ENCODE assay signal across 9 mouse cellular contexts in genomic region chr3:109062989-109063388, GRCm38 (mm10). TPM values are rescaled to one million over a fixed set of nuclear protein-coding genes. Genes with fewer than 3 reads are reported as not detected.
DNase-seq lines count a peak whose midpoint lies in the region; ATAC-seq and TF ChIP-seq lines count a peak whose summit lies in the region.
"Had no signal": no experiment of that assay in that cellular context is flagged by ENCODE, and none has a peak within 500 bp of the region (broad histone marks: within the 10 kb centered on the region; RNA-seq: fewer than 3 reads in every experiment).

No protein-coding gene starts in this region.

- H3K4me3 ChIP-seq in neural tube, embryonic 13.5 days = no peak overlapping the region
- no peak overlapping the region for H3K4me3 ChIP-seq in neural tube, embryonic 15.5 days (replicated peaks)

- 0 out of 2 replicates have a peak, but pooled peaks have one; percentile 62 for ATAC-seq in frontal cortex, adult (ENCODE audit: low TSS enrichment)
- ATAC-seq in neural tube, embryonic 13.5 days (ENCODE audit: low read depth) = peak; percentile 32; the same call in 1 of the 2 replicates
- no peak for ATAC-seq in neural tube, embryonic 15.5 days (ENCODE audit: low FRiP score)
- 0 out of 2 replicates have a peak, but pooled peaks have one; percentile 52 for ATAC-seq in erythroid progenitor cell, adult 5-6 weeks (replicated peaks; ENCODE audit: low FRiP score, poor library complexity, severe bottlenecking)

- TF ChIP-seq POLR2A in brain, embryonic 14.5 days (IDR thresholded peaks at IDR 0.05; ENCODE audit: borderline replicate concordance, extremely low read depth, insufficient read depth, insufficient read length, poor library complexity, severe bottlenecking) = no peak

- no peaks in the 10 kb centered on the region for H3K4me1 ChIP-seq in neural tube, embryonic 13.5 days (replicated peaks)
- H3K4me1 ChIP-seq in neural tube, embryonic 15.5 days = no peaks in the 10 kb centered on the region

- H3K9ac ChIP-seq in neural tube, embryonic 13.5 days = no peak overlapping the region
- H3K9ac ChIP-seq in neural tube, embryonic 15.5 days (replicated peaks) = no peak overlapping the region

- 2% methylated on average over 6 of the region's 6 CpGs for WGBS in neural tube, embryonic 13.5 days
- WGBS in neural tube, embryonic 15.5 days = 3% methylated on average over 6 of the region's 6 CpGs

- peak; percentile 69; the same call in 1 of the 2 replicates for TF ChIP-seq CTCF in brain, embryonic 14.5 days (IDR thresholded peaks at IDR 0.05; ENCODE audit: borderline replicate concordance, extremely low read depth, insufficient read depth, insufficient read length)

- no peaks in the 10 kb centered on the region for H3K36me3 ChIP-seq in neural tube, embryonic 13.5 days
- H3K36me3 ChIP-seq in neural tube, embryonic 15.5 days = no peaks in the 10 kb centered on the region

- no peaks in the 10 kb centered on the region for H3K27me3 ChIP-seq in neural tube, embryonic 13.5 days
- H3K27me3 ChIP-seq in neural tube, embryonic 15.5 days (replicated peaks) = no peaks in the 10 kb centered on the region

- no peak for DNase-seq in frontal cortex, postnatal 25 days (ENCODE audit: low spot score in 2 of 2)
- DNase-seq in brain, embryonic 14.5 days (ENCODE audit: low read depth) = peak; percentile 85
- DNase-seq in lung, postnatal 10 days = peak; percentile 56
- DNase-seq in thymus, postnatal 14 days = peak; percentile 56

- no peaks in the 10 kb centered on the region for H3K9me3 ChIP-seq in neural tube, embryonic 13.5 days
- no peaks in the 10 kb centered on the region for H3K9me3 ChIP-seq in neural tube, embryonic 15.5 days (replicated peaks)

- no peak overlapping the region for H3K4me2 ChIP-seq in neural tube, embryonic 13.5 days
- no peak overlapping the region for H3K4me2 ChIP-seq in neural tube, embryonic 15.5 days

- no peak overlapping the region for H3K27ac ChIP-seq in neural tube, embryonic 13.5 days (replicated peaks)
- no peak overlapping the region for H3K27ac ChIP-seq in neural tube, embryonic 15.5 days (replicated peaks)

RNA-seq across cellular contexts. Expression of gene Slc25a54, which starts 17.3 kb away (rescaled TPM):
- polyA plus RNA-seq in neural tube, embryonic 13.5 days (2015; fragmentation: Nextera tagmentation; extraction: Ambion mirVana) = not detected in 2 replicates
- polyA plus RNA-seq in neural tube, embryonic 15.5 days (2015; fragmentation: Nextera tagmentation; extraction: Ambion mirVana) = not detected in 2 replicates
- polyA plus RNA-seq in brain, embryonic 14.5 days (2012; rRNA removed) = not detected in 2 replicates
- total RNA-seq in erythroid progenitor cell, adult 5-6 weeks (2015; ENCODE audit: low replicate concordance) = not detected in 2 replicates
- not detected in 2 replicates for total RNA-seq in erythroid progenitor cell, adult 5-6 weeks (2017; ENCODE audit: low replicate concordance)
- total RNA-seq: layer of hippocampus, adult 18-20 months had no signal

RNA-seq across cellular contexts. Expression of gene Fam102b, which starts 35.6 kb away (rescaled TPM):
- 24.4 and 34.6 TPM in 2 replicates for polyA plus RNA-seq in neural tube, embryonic 13.5 days (2015; fragmentation: Nextera tagmentation; extraction: Ambion mirVana)
- polyA plus RNA-seq in neural tube, embryonic 15.5 days (2015; fragmentation: Nextera tagmentation; extraction: Ambion mirVana) = 14.8 and 22.2 TPM in 2 replicates
- polyA plus RNA-seq in brain, embryonic 14.5 days (2012; rRNA removed) = 15.3 and 26.5 TPM in 2 replicates
- total RNA-seq in erythroid progenitor cell, adult 5-6 weeks (2015; ENCODE audit: low replicate concordance) = 5.0 and 8.3 TPM in 2 replicates
- total RNA-seq in erythroid progenitor cell, adult 5-6 weeks (2017; ENCODE audit: low replicate concordance) = 1.7 and 3.3 TPM in 2 replicates

RNA-seq across cellular contexts. Expression of gene Slc25a24, which starts 60.0 kb away (rescaled TPM):
- polyA plus RNA-seq in neural tube, embryonic 13.5 days (2015; fragmentation: Nextera tagmentation; extraction: Ambion mirVana) = 9.2 and 12.1 TPM in 2 replicates
- polyA plus RNA-seq in neural tube, embryonic 15.5 days (2015; fragmentation: Nextera tagmentation; extraction: Ambion mirVana) = 4.4 and 9.8 TPM in 2 replicates
- polyA plus RNA-seq in brain, embryonic 14.5 days (2012; rRNA removed) = 6.0 and 6.9 TPM in 2 replicates
- 29.2 and 34.4 TPM in 2 replicates for total RNA-seq in erythroid progenitor cell, adult 5-6 weeks (2015; ENCODE audit: low replicate concordance)
- 33.4 and 46.1 TPM in 2 replicates for total RNA-seq in erythroid progenitor cell, adult 5-6 weeks (2017; ENCODE audit: low replicate concordance)

Comparison
In these comparisons a context has a peak if more than half of its experiments do, and no peak if none do; other contexts are left out.
1. DNase-seq: peak in brain, embryonic 14.5 days (single experiment), lung, postnatal 10 days (single experiment) and thymus, postnatal 14 days (single experiment); none in frontal cortex, postnatal 25 days (0 of 2).